Mouse (Mus musculus): ENCODE data around the gene Serpinb9f.
"Not testable (repeated sequence)": the region's sequence is repeated elsewhere in the genome, so short reads cannot be mapped to it uniquely, and the experiment has no call there.

The Serpinb9f gene

DNA sequence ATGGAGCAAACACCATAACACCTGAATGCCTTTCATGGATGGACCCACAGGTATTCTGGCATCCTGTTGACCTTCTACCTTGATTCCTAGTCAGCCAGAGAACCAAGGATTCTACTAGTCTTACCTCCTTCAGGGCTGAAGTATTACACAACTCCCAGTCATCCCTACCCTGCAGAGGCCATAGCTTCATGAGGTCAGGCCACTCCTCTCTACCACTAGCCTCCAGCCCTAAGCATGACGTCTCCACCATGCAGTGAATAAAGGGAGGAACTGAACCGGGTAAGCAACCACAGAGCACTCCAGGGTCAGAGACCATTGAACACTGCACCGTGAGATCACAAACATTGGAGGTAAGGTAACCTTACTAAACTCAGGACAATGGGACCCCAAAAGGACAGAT lies at the start of gene Serpinb9f:
TSS of gene Serpinb9f (plus strand) at position 301 of the 400 bp plus-strand sequence.
- not testable (repeated sequence) for DNase-seq (ENCODE audit: low spot score in 2 of 2)

DNA sequence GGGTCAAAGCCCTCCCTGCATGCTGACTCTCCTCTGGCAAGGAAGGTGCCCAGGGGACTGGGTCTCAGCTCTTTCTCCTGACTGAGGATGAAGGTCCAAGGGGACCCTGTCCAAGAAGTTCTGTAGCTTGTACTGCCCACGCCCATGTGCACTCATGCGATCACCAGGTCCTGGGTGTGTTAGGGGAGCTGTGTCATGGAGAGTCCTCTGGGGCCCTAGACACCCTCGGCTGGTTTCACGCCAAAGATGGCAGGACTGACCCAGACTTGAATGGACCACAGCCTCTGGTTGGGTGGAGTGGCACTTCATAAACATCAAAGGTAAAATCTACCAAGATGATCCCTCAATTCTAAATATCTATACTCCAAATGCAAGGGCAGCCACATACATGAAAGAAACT lies 15.2 kb upstream of the Serpinb9f start:
- DNase-seq (ENCODE audit: low spot score in 2 of 2) = not testable (repeated sequence)

DNA sequence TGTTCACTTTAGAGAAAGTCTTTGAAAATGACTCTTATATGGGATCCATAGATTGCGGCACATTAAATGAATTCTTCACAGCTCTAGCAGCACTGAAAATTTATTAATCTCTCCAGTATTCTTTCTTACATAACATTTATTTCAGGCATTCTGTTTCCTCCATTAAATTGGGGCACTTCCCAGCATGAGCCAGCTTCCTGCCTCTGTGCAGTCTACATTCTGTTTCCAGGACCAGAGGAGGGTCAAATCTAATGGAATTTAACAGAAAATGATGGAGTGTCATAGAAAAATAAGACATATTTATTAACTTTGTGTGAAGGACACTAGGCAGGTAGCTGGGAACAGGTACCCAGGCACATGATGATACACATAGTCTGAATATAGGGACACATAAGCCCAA lies 32.8 kb downstream of the Serpinb9f start:
- not testable (repeated sequence) for DNase-seq (ENCODE audit: low spot score in 2 of 2)

All from frontal cortex, postnatal 14 days (tissue).